In the genomic region with DNA sequence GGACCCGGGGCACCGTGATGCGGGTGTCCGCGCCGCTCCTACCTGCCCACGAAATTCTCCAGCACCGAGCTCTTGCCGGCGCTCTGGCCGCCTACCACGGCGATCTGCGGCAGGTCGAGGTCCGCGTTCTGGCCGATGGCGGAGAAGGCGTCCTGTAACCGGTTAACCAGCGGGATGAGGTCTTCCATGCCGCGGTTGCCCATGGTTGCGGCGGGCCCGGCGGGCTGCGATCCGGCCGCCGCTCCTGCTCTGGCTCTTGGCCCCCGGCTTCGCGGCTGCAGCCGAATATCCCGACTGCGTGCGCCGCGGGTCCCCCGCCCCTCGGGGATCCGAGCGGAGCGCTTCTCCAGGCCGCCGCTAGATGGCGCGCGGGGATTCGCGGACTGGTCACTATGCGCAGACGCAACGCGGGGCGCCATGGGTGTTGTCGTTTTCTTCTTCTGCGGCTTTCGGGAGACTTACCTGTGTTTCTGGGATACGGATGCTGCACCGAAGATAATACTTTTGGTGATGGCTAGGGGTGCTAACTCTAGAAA, we compare ENCODE assay signal across 7 mouse cellular contexts. TPM values are rescaled to one million over a fixed set of nuclear protein-coding genes. Genes with fewer than 3 reads are reported as not detected.
DNase-seq lines count a peak whose midpoint lies in the region; ATAC-seq lines count a peak whose summit lies in the region.

A gene (minus strand): TSS at position 332 of the 536 bp plus-strand sequence.

- H3K36me3 ChIP-seq in embryonic facial prominence, embryonic 10.5 days (replicated peaks), result peaks cover 27% of the 10 kb centered on the region
- no peaks in the 10 kb centered on the region for H3K36me3 ChIP-seq in midbrain, embryonic 12.5 days

- H3K4me2 ChIP-seq in midbrain, embryonic 12.5 days (replicated peaks), result peak within 1 kb of the TSS; percentile 78

- peak within 1 kb of the TSS; percentile 89 for H3K27ac ChIP-seq in embryonic facial prominence, embryonic 10.5 days (replicated peaks)
- H3K27ac ChIP-seq in midbrain, embryonic 12.5 days (replicated peaks), result peak within 1 kb of the TSS; percentile 86

- intact Hi-C loops in left cerebral cortex, postnatal 4 days (cut with DNase I), result no loop called here

- under 1% methylated on average over 63 of the region's 63 CpGs for WGBS in embryonic facial prominence, embryonic 10.5 days
- under 1% methylated on average over 57 of the region's 63 CpGs for WGBS in midbrain, embryonic 12.5 days

- peak within 1 kb of the TSS; percentile 76 for H3K9ac ChIP-seq in midbrain, embryonic 12.5 days (replicated peaks)

- peaks cover 21% of the 10 kb centered on the region for H3K27me3 ChIP-seq in embryonic facial prominence, embryonic 10.5 days (replicated peaks; ENCODE audit: low read depth, poor library complexity, severe bottlenecking)
- H3K27me3 ChIP-seq in midbrain, embryonic 12.5 days, result peaks cover 38% of the 10 kb centered on the region

- peak; percentile 79 for ATAC-seq in granulocyte monocyte progenitor cell, adult 5-6 weeks (replicated peaks; ENCODE audit: poor library complexity, severe bottlenecking)
- ATAC-seq in midbrain, embryonic 12.5 days (ENCODE audit: low FRiP score, low read depth), result peak; percentile 74

- H3K4me3 ChIP-seq in embryonic facial prominence, embryonic 10.5 days, result peak within 1 kb of the TSS; percentile 79
- H3K4me3 ChIP-seq in midbrain, embryonic 12.5 days, result peak within 1 kb of the TSS; percentile 54

- peaks cover 53% of the 10 kb centered on the region for H3K4me1 ChIP-seq in embryonic facial prominence, embryonic 10.5 days
- H3K4me1 ChIP-seq in midbrain, embryonic 12.5 days, result peaks cover 26% of the 10 kb centered on the region

- DNase-seq in adrenal gland, postnatal 14 days, result peak; percentile 95
- peak; percentile 95 for DNase-seq in embryonic facial prominence, embryonic 10.5 days (ENCODE audit: low spot score)
- DNase-seq in kidney, adult 11 months, result peak; percentile 80
- peak; percentile 92 for DNase-seq in left cerebral cortex, postnatal 4 days
- peak; percentile 79 for DNase-seq in skeletal muscle tissue, adult 2 months (ENCODE audit: low read depth, low spot score)

- H3K9me3 ChIP-seq in embryonic facial prominence, embryonic 10.5 days, result no peaks in the 10 kb centered on the region
- no peaks in the 10 kb centered on the region for H3K9me3 ChIP-seq in midbrain, embryonic 12.5 days

RNA-seq across cellular contexts. Expression of the gene that starts here (rescaled TPM):
- 18.9 and 26.7 TPM in 2 replicates for total RNA-seq in adrenal gland, postnatal 14 days (2021)
- 20.7 and 23.5 TPM in 2 replicates for polyA plus RNA-seq in embryonic facial prominence, embryonic 10.5 days (2016; fragmentation: Nextera tagmentation; extraction: Ambion mirVana)
- total RNA-seq in granulocyte monocyte progenitor cell, adult 5-6 weeks (2014; fragmentation: Nextera tagmentation), result 0.85 TPM in 1 of 2 replicates, not detected in the other
- not detected in 2 replicates for total RNA-seq in granulocyte monocyte progenitor cell, adult 5-6 weeks (2017)
- 100 to 1,000 TPM; 241 to 308 TPM for total RNA-seq in left cerebral cortex, postnatal 4 days (2021)
- 26.3 and 30.5 TPM in 2 replicates for polyA plus RNA-seq in midbrain, embryonic 12.5 days (2016; fragmentation: Nextera tagmentation; extraction: Ambion mirVana)

Comparison
In these comparisons a context has a peak if more than half of its experiments do, and no peak if none do; other contexts are left out.
1. Peak in every context shown above with its lines: DNase-seq, ATAC-seq, H3K4me3 ChIP-seq and H3K27ac ChIP-seq.
2. RNA of the gene that starts here (total RNA-seq): 241 to 308 TPM in left cerebral cortex, postnatal 4 days and 18.9 to 26.7 TPM in adrenal gland, postnatal 14 days; 0.85 TPM in granulocyte monocyte progenitor cell, adult 5-6 weeks; every median in the first group is over 10 times any median in the second.
3. Peak in ATAC-seq in granulocyte monocyte progenitor cell, adult 5-6 weeks; RNA of the gene not detected or under 1 TPM.